Mouse (Mus musculus) MEL (cell line): ENCODE data around the gene Galntl6. TPM values are rescaled to one million over a fixed set of nuclear protein-coding genes. Genes with fewer than 3 reads are reported as not detected.

ENCODE experiments used
- DNase-seq: peaks from one replicate; pipeline ENCODE4 v3.0.0; 2011; ENCODE audit warnings: low read depth, low spot score
- H3K27ac ChIP-seq: 2 replicates; pipeline ENCODE4 v1.5.1; 2012; ENCODE audit warnings: low read depth, mild to moderate bottlenecking, control low read depth, low read length, moderate library complexity; ENCODE audit not compliant: control insufficient read depth
- H3K27me3 ChIP-seq, 2 experiments: fragments of 150-350 bp in 1 of 2; sonication (generic) in 1 of 2; 2 replicates each; pipeline ENCODE4 v1.6.1; 2012; ENCODE audit warnings: low read length in 2 of 2, mild to moderate bottlenecking in 2 of 2, improper control_type of control experiment in 1 of 2, moderate library complexity in 1 of 2; ENCODE audit not compliant: insufficient read depth in 2 of 2, control insufficient read depth in 1 of 2
- H3K36me3 ChIP-seq, 2 experiments: 2 replicates each; pipeline ENCODE4 v1.6.1; 2012 to 2014; ENCODE audit warnings: low read length in 2 of 2, improper control_type of control experiment in 1 of 2, inconsistent platforms in 1 of 2, mild to moderate bottlenecking in 1 of 2; ENCODE audit not compliant: insufficient read depth in 2 of 2, control insufficient read depth in 1 of 2
- H3K4me1 ChIP-seq, 2 experiments: fragments of 150-350 bp in 1 of 2; sonication (generic) in 1 of 2; 2 replicates each; pipeline ENCODE4 v1.6.1; 2012; ENCODE audit warnings: low read length in 2 of 2, improper control_type of control experiment in 1 of 2, mild to moderate bottlenecking in 1 of 2; ENCODE audit not compliant: insufficient read depth in 2 of 2, control insufficient read depth in 1 of 2
- H3K4me3 ChIP-seq, 2 experiments: fragments of 150-350 bp in 1 of 2; sonication (generic) in 1 of 2; 2 replicates each; pipeline ENCODE4 v1.5.1; 2012; ENCODE audit warnings: low read depth in 2 of 2, low read length in 2 of 2, mild to moderate bottlenecking in 2 of 2, moderate library complexity in 2 of 2, control low read depth in 1 of 2, improper control_type of control experiment in 1 of 2; ENCODE audit not compliant: control insufficient read depth in 1 of 2, insufficient read depth in 1 of 2
- H3K79me2 ChIP-seq: 2 replicates; pipeline ENCODE4 v1.6.1; 2012; ENCODE audit warnings: mild to moderate bottlenecking, low read length, moderate library complexity; ENCODE audit not compliant: control insufficient read depth, poor library complexity, insufficient read depth
- H3K9ac ChIP-seq: 2 replicates; pipeline ENCODE4 v1.6.1; 2012; ENCODE audit warnings: low read depth, mild to moderate bottlenecking, control low read depth, low read length, moderate library complexity; ENCODE audit not compliant: control insufficient read depth, poor library complexity, severe bottlenecking
- H3K9me3 ChIP-seq: fragments of 150-350 bp; sonication (generic); replicated peaks from 2 replicates; pipeline ENCODE4 v1.6.1; 2012; ENCODE audit warnings: mild to moderate bottlenecking, low read length, improper control_type of control experiment, moderate library complexity; ENCODE audit not compliant: insufficient read depth
- CHD2 ChIP-seq: IDR thresholded peaks from 2 replicates; pipeline ENCODE4 v1.6.1; 2011; ENCODE audit warnings: low read length, improper control_type of control experiment
- CTCF ChIP-seq, 3 experiments: IDR thresholded peaks in 2 of 3; conservative IDR thresholded peaks in 1 of 3; 2 replicates each; pipeline ENCODE4 v1.5.1; 2011 to 2012; ENCODE audit warnings: low read length in 3 of 3, low read depth in 2 of 3, mild to moderate bottlenecking in 2 of 3, improper control_type of control experiment in 1 of 3, inconsistent platforms in 1 of 3, mixed read lengths in 1 of 3, moderate library complexity in 1 of 3; ENCODE audit not compliant: control insufficient read depth in 1 of 3, insufficient read depth in 1 of 3, poor library complexity in 1 of 3, severe bottlenecking in 1 of 3
- ETS1 ChIP-seq: IDR thresholded peaks from 2 replicates; pipeline ENCODE4 v1.6.1; 2012; ENCODE audit warnings: low read depth, mild to moderate bottlenecking, inconsistent platforms, low read length, improper control_type of control experiment, moderate library complexity
- HCFC1 ChIP-seq: IDR thresholded peaks from 2 replicates; pipeline ENCODE4 v1.6.1; 2012; ENCODE audit warnings: low read depth, mild to moderate bottlenecking, inconsistent platforms, low read length, improper control_type of control experiment, moderate library complexity
- JUND ChIP-seq: IDR thresholded peaks from 2 replicates; pipeline ENCODE4 v1.6.1; 2011; ENCODE audit warnings: low read depth, mild to moderate bottlenecking, improper control_type of control experiment, low read length
- KAT2A ChIP-seq: conservative IDR thresholded peaks from 2 replicates; pipeline ENCODE4 v1.6.1; 2012; ENCODE audit warnings: low read depth, low read length, improper control_type of control experiment, inconsistent platforms
- MEF2A ChIP-seq: IDR thresholded peaks from 2 replicates; pipeline ENCODE4 v1.6.1; 2014; ENCODE audit warnings: low read depth, mild to moderate bottlenecking, inconsistent platforms, low read length, improper control_type of control experiment; ENCODE audit not compliant: poor library complexity, insufficient replicate concordance, severe bottlenecking; ENCODE audit errors: extremely low read depth
- MYB ChIP-seq: IDR thresholded peaks from 2 replicates; pipeline ENCODE4 v1.6.1; 2011; ENCODE audit warnings: mild to moderate bottlenecking, low read depth, low read length, improper control_type of control experiment
- POLR2AphosphoS2 ChIP-seq: IDR thresholded peaks from 2 replicates; pipeline ENCODE4 v1.6.1; 2011; ENCODE audit warnings: low read length, improper control_type of control experiment
- SMC3 ChIP-seq: IDR thresholded peaks from 2 replicates; pipeline ENCODE4 v1.6.1; 2011; ENCODE audit warnings: low read depth, low read length, improper control_type of control experiment
- TAL1 ChIP-seq: IDR thresholded peaks from 2 replicates; pipeline ENCODE4 v1.6.1; 2012; ENCODE audit warnings: mild to moderate bottlenecking, inconsistent platforms, low read length, moderate library complexity, mixed read lengths
- TBP ChIP-seq: IDR thresholded peaks from 2 replicates; pipeline ENCODE4 v1.8.0; 2011; ENCODE audit warnings: low read depth, low read length, improper control_type of control experiment
- TCF12 ChIP-seq: IDR thresholded peaks from 2 replicates; pipeline ENCODE4 v1.6.1; 2014; ENCODE audit warnings: low read depth, mild to moderate bottlenecking, inconsistent platforms, low read length, improper control_type of control experiment, moderate library complexity
- UBTF ChIP-seq: IDR thresholded peaks from 2 replicates; pipeline ENCODE4 v1.6.1; 2012; ENCODE audit warnings: low read depth, mild to moderate bottlenecking, inconsistent platforms, low read length, improper control_type of control experiment, moderate library complexity, borderline replicate concordance; ENCODE audit not compliant: insufficient read depth
- USF2 ChIP-seq, 2 experiments: IDR thresholded peaks; 2 replicates each; pipeline ENCODE4 v1.6.1; 2011 to 2012; ENCODE audit warnings: improper control_type of control experiment in 2 of 2, low read length in 2 of 2, borderline replicate concordance in 1 of 2, inconsistent platforms in 1 of 2, low read depth in 1 of 2, mild to moderate bottlenecking in 1 of 2; ENCODE audit not compliant: insufficient read depth in 1 of 2
- ZC3H11A ChIP-seq: IDR thresholded peaks from 2 replicates; pipeline ENCODE4 v1.6.1; 2012; ENCODE audit warnings: low read depth, mild to moderate bottlenecking, inconsistent platforms, low read length, improper control_type of control experiment
- ZKSCAN1 ChIP-seq: IDR thresholded peaks from 2 replicates; pipeline ENCODE4 v1.6.1; 2012; ENCODE audit warnings: low read depth, mild to moderate bottlenecking, inconsistent platforms, low read length, improper control_type of control experiment, moderate library complexity
- ZNF384 ChIP-seq: IDR thresholded peaks from 2 replicates; pipeline ENCODE4 v1.6.1; 2012; ENCODE audit warnings: low read depth, mild to moderate bottlenecking, inconsistent platforms, low read length, improper control_type of control experiment
- polyA plus RNA-seq, 2 experiments: library from polyadenylated mRNA; stranded (reverse) in 1 of 2; unstranded in 1 of 2; fragments of >175 nt in 1 of 2; fragments of >200 nt in 1 of 2; gene quantifications; 2 replicates each; pipeline versions ENCODE4 v1.2.1 to v1.2.4; 2012; ENCODE audit warnings: low replicate concordance in 2 of 2, low read depth in 1 of 2; ENCODE audit not compliant: insufficient read length in 2 of 2, insufficient read depth in 1 of 2, missing spikeins in 1 of 2
- total RNA-seq: library from RNA; depleted of rRNA; stranded (reverse); fragments of 300-350 nt; gene quantifications from 2 replicates; pipeline ENCODE4 v1.2.3, GENCODE M21; 2012

Gene Galntl6
- total and polyA plus RNA-seq, 3 experiments = not detected

- Histone ChIP-seq H3K9me3 (no peaks in the 10 kb centered on the region), H3K27ac (no peak overlapping the region), H3K27me3 (no peaks in the 10 kb centered on the region), H3K9ac (no peak overlapping the region), H3K4me1 (no peaks in the 10 kb centered on the region), H3K36me3 (no peaks in the 10 kb centered on the region), H3K4me3 (no peak overlapping the region), H3K79me2 (no peaks in the 10 kb centered on the region)
- TF ChIP-seq MYB = no peak
- TF ChIP-seq MEF2A = no peak
- TF ChIP-seq CHD2 = no peak
- TF ChIP-seq UBTF = no peak
- TF ChIP-seq POLR2AphosphoS2 = no peak
- no peak for TF ChIP-seq JUND
- no peak for TF ChIP-seq HCFC1
- DNase-seq = no peak
Measured at GRCm38 (mm10) chr8:58604751-58605150, 307.7 kb downstream of the Galntl6 start.

- H3K79me2 ChIP-seq = no peaks in the 10 kb centered on the region
- no peak overlapping the region for H3K9ac ChIP-seq
- TF ChIP-seq SMC3 (no peak), TAL1 (no peak), TBP (no peak), ZC3H11A (no peak), USF2 (IDR thresholded peaks at IDR 0.05; ENCODE audit: borderline replicate concordance in 1 of 2, insufficient read depth in 1 of 2, low read depth in 1 of 2, low read length in 2 of 2) (no peak), KAT2A (no peak), ETS1 (no peak), CTCF (IDR thresholded peaks at IDR 0.05 in 2 of 3, conservative IDR thresholded peaks at IDR 0.05 in 1 of 3; ENCODE audit: control insufficient read depth in 1 of 3, insufficient read depth in 1 of 3, low read depth in 2 of 3, low read length in 3 of 3, poor library complexity in 1 of 3, severe bottlenecking in 1 of 3) (no peak), ZNF384 (no peak), ZKSCAN1 (no peak), UBTF (no peak), MYB (no peak), TCF12 (no peak)
- no peak overlapping the region for H3K27ac ChIP-seq
- no peak for DNase-seq
- H3K9me3 ChIP-seq = no peaks in the 10 kb centered on the region
- no peaks in the 10 kb centered on the region for H3K4me1 ChIP-seq
- no peaks in the 10 kb centered on the region for H3K27me3 ChIP-seq
- H3K4me3 ChIP-seq = no peak overlapping the region
- H3K36me3 ChIP-seq = no peaks in the 10 kb centered on the region
Measured at GRCm38 (mm10) chr8:58597834-58598233, 314.6 kb downstream of the Galntl6 start.
